Mouse (Mus musculus) midbrain, postnatal 0 days (tissue): ENCODE measurements around the gene Spta1. TPM values are rescaled to one million over a fixed set of nuclear protein-coding genes. Genes with fewer than 3 reads are reported as not detected.

Experiments
- ATAC-seq: fragments of 200-750 bp; cut with Nextera tagmentation; 2 replicates; pipeline ENCODE4 v1.8.0; 2017; ENCODE audit warnings: moderate number of reproducible peaks, mild to moderate bottlenecking, moderate TSS enrichment, moderate library complexity; ENCODE audit not compliant: low FRiP score
- DNase-seq: peaks from one replicate; pipeline ENCODE4 v3.0.0-alpha.2; 2015; ENCODE audit warnings: low spot score
- H3K27ac ChIP-seq: fragments of 300-500 bp; sonication (generic); 2 replicates; pipeline ENCODE4 v1.5.1; 2014; ENCODE audit warnings: low read depth, mild to moderate bottlenecking, low read length, mixed read lengths
- H3K27me3 ChIP-seq: fragments of 300-500 bp; sonication (generic); 2 replicates; pipeline ENCODE4 v1.6.1; 2014; ENCODE audit warnings: low read length, control low read depth, mixed read lengths; ENCODE audit not compliant: insufficient read depth
- H3K36me3 ChIP-seq: fragments of 300-500 bp; sonication (generic); 2 replicates; pipeline ENCODE4 v1.6.1; 2014; ENCODE audit warnings: low read length, control low read depth, mixed read lengths; ENCODE audit not compliant: insufficient read depth
- H3K4me1 ChIP-seq: fragments of 300-500 bp; sonication (generic); 2 replicates; pipeline ENCODE4 v1.6.1; 2014; ENCODE audit warnings: mild to moderate bottlenecking, control low read depth, antibody characterized with exemption, low read length, mixed read lengths; ENCODE audit not compliant: insufficient read depth
- H3K4me2 ChIP-seq: fragments of 300-500 bp; sonication (generic); 2 replicates; pipeline ENCODE4 v1.6.1; 2014; ENCODE audit warnings: low read depth, mild to moderate bottlenecking, low read length, mixed read lengths; ENCODE audit not compliant: poor library complexity, severe bottlenecking
- H3K4me3 ChIP-seq: fragments of 300-500 bp; sonication (generic); 2 replicates; pipeline ENCODE4 v1.5.1; 2014; ENCODE audit warnings: low read depth, mild to moderate bottlenecking, low read length, moderate library complexity
- H3K9ac ChIP-seq: fragments of 300-500 bp; sonication (generic); replicated peaks from 2 replicates; pipeline ENCODE4 v1.6.1; 2014; ENCODE audit warnings: mild to moderate bottlenecking, low read length, moderate library complexity, mixed read lengths; ENCODE audit not compliant: poor library complexity, severe bottlenecking
- H3K9me3 ChIP-seq: fragments of 300-500 bp; sonication (generic); 2 replicates; pipeline ENCODE4 v1.6.1; 2016; ENCODE audit warnings: low read length, control low read depth
- CTCF ChIP-seq: IDR thresholded peaks from 2 replicates; pipeline ENCODE4 v1.5.1; 2016; ENCODE audit warnings: antibody characterized with exemption, mild to moderate bottlenecking
- WGBS: fragments of 180-500 bp; shearing (Covaris S2); extraction: QIAGEN DNeasy Blood & Tissue Kit; methylation state at CpG from one replicate; pipeline ENCODE4 v1.1.7; 2014; 5-methylcytosine and 5-hydroxymethylcytosine counted together
- polyA plus RNA-seq: library from polyadenylated mRNA; unstranded; fragments of >200 nt; fragmentation: Nextera tagmentation; extraction: Ambion mirVana; gene quantifications from 2 replicates; pipeline ENCODE4 v1.2.1, GENCODE M21; 2015
- total RNA-seq: library from RNA; depleted of rRNA; stranded (reverse); fragments of >200 nt; gene quantifications from 2 replicates; pipeline ENCODE4 v1.2.3, GENCODE M21; 2014

Gene Spta1
- total and polyA plus RNA-seq, 2 experiments from 2014 or later = 0.04 to 0.16 TPM

GRCm38 (mm10) chr1:174171537-174171936 lies 1.0 kb upstream of the Spta1 start:
- no peak for TF ChIP-seq CTCF
- H3K4me2 ChIP-seq = no peak overlapping the region
- WGBS = 48% methylated on average over 2 of the region's 2 CpGs

GRCm38 (mm10) chr1:174204699-174205098 lies 32.1 kb downstream of the Spta1 start:
- TF ChIP-seq CTCF = no peak
- H3K9me3 ChIP-seq = no peaks in the 10 kb centered on the region
- ATAC-seq = no peak
- DNase-seq = no peak
- no peaks in the 10 kb centered on the region for H3K36me3 ChIP-seq
- no peaks in the 10 kb centered on the region for H3K27me3 ChIP-seq
- H3K9ac ChIP-seq = no peak overlapping the region
- no peak overlapping the region for H3K27ac ChIP-seq
- H3K4me2 ChIP-seq = no peak overlapping the region
- no peaks in the 10 kb centered on the region for H3K4me1 ChIP-seq
- 89% methylated on average over 7 of the region's 7 CpGs for WGBS
- no peak overlapping the region for H3K4me3 ChIP-seq

More at GRCm38 (mm10) chr1:174171537-174171936, 1.0 kb upstream of the Spta1 start:
- H3K27me3 ChIP-seq = no peaks in the 10 kb centered on the region
- H3K4me3 ChIP-seq = no peak overlapping the region
- H3K36me3 ChIP-seq = no peaks in the 10 kb centered on the region
- no peak overlapping the region for H3K9ac ChIP-seq
- no peaks in the 10 kb centered on the region for H3K4me1 ChIP-seq
- no peak for ATAC-seq
- no peak overlapping the region for H3K27ac ChIP-seq
- no peak for DNase-seq
- no peaks in the 10 kb centered on the region for H3K9me3 ChIP-seq

GRCm38 (mm10) chr1:174212286-174212685 lies 39.7 kb downstream of the Spta1 start:
- Histone ChIP-seq H3K4me2 (no peak overlapping the region), H3K4me3 (no peak overlapping the region), H3K4me1 (no peaks in the 10 kb centered on the region), H3K9me3 (no peaks in the 10 kb centered on the region), H3K27ac (no peak overlapping the region), H3K36me3 (no peaks in the 10 kb centered on the region), H3K9ac (no peak overlapping the region), H3K27me3 (no peaks in the 10 kb centered on the region)
- DNase-seq (no peak), ATAC-seq (no peak)
- TF ChIP-seq CTCF = no peak
- 89% methylated on average over 5 of the region's 5 CpGs for WGBS

- 80% methylated on average over 8 of the region's 8 CpGs for WGBS
- no peak for ATAC-seq
- Histone ChIP-seq H3K4me1 (no peaks in the 10 kb centered on the region), H3K9me3 (no peaks in the 10 kb centered on the region), H3K27me3 (no peaks in the 10 kb centered on the region), H3K27ac (no peak overlapping the region), H3K4me2 (no peak overlapping the region), H3K4me3 (no peak overlapping the region), H3K36me3 (no peaks in the 10 kb centered on the region), H3K9ac (no peak overlapping the region)
- DNase-seq = no peak
- no peak for TF ChIP-seq CTCF
Measured at GRCm38 (mm10) chr1:174215270-174216038, 42.9 kb downstream of the Spta1 start.

GRCm38 (mm10) chr1:174216528-174217204 lies 44.1 kb downstream of the Spta1 start:
- ATAC-seq = no peak
- Histone ChIP-seq H3K4me2 (no peak overlapping the region), H3K27ac (no peak overlapping the region), H3K9ac (no peak overlapping the region), H3K27me3 (no peaks in the 10 kb centered on the region), H3K4me1 (no peaks in the 10 kb centered on the region), H3K4me3 (no peak overlapping the region), H3K36me3 (no peaks in the 10 kb centered on the region), H3K9me3 (no peaks in the 10 kb centered on the region)
- no peak for TF ChIP-seq CTCF
- WGBS = 90% methylated on average over 8 of the region's 8 CpGs
- no peak for DNase-seq

- Histone ChIP-seq H3K9ac (no peak overlapping the region), H3K36me3 (no peaks in the 10 kb centered on the region), H3K4me2 (no peak overlapping the region), H3K4me3 (no peak overlapping the region), H3K4me1 (no peaks in the 10 kb centered on the region), H3K27ac (no peak overlapping the region), H3K27me3 (no peaks in the 10 kb centered on the region), H3K9me3 (no peaks in the 10 kb centered on the region)
- 87% methylated on average over 4 of the region's 4 CpGs for WGBS
- DNase-seq (no peak), ATAC-seq (no peak)
- no peak for TF ChIP-seq CTCF
Measured at GRCm38 (mm10) chr1:174239916-174240315, 67.3 kb downstream of the Spta1 start.
